Mouse (Mus musculus) heart, embryonic 12.5 days (tissue): ENCODE results near the gene Neurl1b. TPM values are rescaled to one million over a fixed set of nuclear protein-coding genes. Genes with fewer than 3 reads are reported as not detected.
A peak's percentile ranks its signal among the peaks of the same experiment; 100 is the strongest.

Experiments
- ATAC-seq: fragments of 200-750 bp; cut with Nextera tagmentation; 2 replicates; pipeline ENCODE4 v1.8.0; 2017; ENCODE audit warnings: moderate TSS enrichment, moderate library complexity; ENCODE audit not compliant: insufficient number of reproducible peaks, low FRiP score
- H3K27ac ChIP-seq: fragments of 300-500 bp; sonication (generic); 2 replicates; pipeline ENCODE4 v1.5.1; 2016; ENCODE audit warnings: mild to moderate bottlenecking, moderate library complexity; ENCODE audit not compliant: poor library complexity, severe bottlenecking
- H3K27me3 ChIP-seq: fragments of 300-500 bp; sonication (generic); replicated peaks from 2 replicates; pipeline ENCODE4 v1.6.1; 2016; ENCODE audit warnings: mild to moderate bottlenecking, moderate library complexity
- H3K36me3 ChIP-seq: fragments of 300-500 bp; sonication (generic); 2 replicates; pipeline ENCODE4 v1.6.1; 2016; ENCODE audit warnings: mild to moderate bottlenecking, moderate library complexity
- H3K4me1 ChIP-seq: fragments of 300-500 bp; sonication (generic); replicated peaks from 2 replicates; pipeline ENCODE4 v1.6.1; 2016; ENCODE audit warnings: mild to moderate bottlenecking
- H3K4me2 ChIP-seq: fragments of 300-500 bp; sonication (generic); 2 replicates; pipeline ENCODE4 v1.6.1; 2016; ENCODE audit warnings: mild to moderate bottlenecking, moderate library complexity
- H3K4me3 ChIP-seq: fragments of 300-500 bp; sonication (generic); 2 replicates; pipeline ENCODE4 v1.5.1; 2016; ENCODE audit warnings: mild to moderate bottlenecking
- H3K9ac ChIP-seq: fragments of 300-500 bp; sonication (generic); 2 replicates; pipeline ENCODE4 v1.6.1; 2016; ENCODE audit warnings: mild to moderate bottlenecking, moderate library complexity
- H3K9me3 ChIP-seq: fragments of 300-500 bp; sonication (generic); replicated peaks from 2 replicates; pipeline ENCODE4 v1.6.1; 2016; ENCODE audit warnings: mild to moderate bottlenecking, moderate library complexity
- WGBS: fragments of 180-500 bp; shearing (Covaris S2); methylation state at CpG from one replicate; pipeline ENCODE4 v1.1.7; 2016; 5-methylcytosine and 5-hydroxymethylcytosine counted together
- polyA plus RNA-seq: library from polyadenylated mRNA; unstranded; fragments of >200 nt; fragmentation: Nextera tagmentation; extraction: Ambion mirVana; gene quantifications from 2 replicates; pipeline ENCODE4 v1.2.1, GENCODE M21; 2016

The Neurl1b gene
- polyA plus RNA-seq, 1 experiment from 2014 or later: 2.4 TPM

GRCm38 (mm10) chr17:26397339-26397738 lies 17.3 kb upstream of the Neurl1b start:
- Histone ChIP-seq H3K4me3 (no peak overlapping the region), H3K36me3 (no peaks in the 10 kb centered on the region), H3K9me3 (peaks cover 12% of the 10 kb centered on the region), H3K27me3 (no peaks in the 10 kb centered on the region), H3K4me1 (0 out of 2 replicates have a peak, but pooled peaks cover 2% of the 10 kb centered on the region), H3K27ac (no peak overlapping the region), H3K4me2 (no peak overlapping the region), H3K9ac (no peak overlapping the region)
- WGBS: 43% methylated on average over 6 of the region's 6 CpGs
- no peak for ATAC-seq

GRCm38 (mm10) chr17:26405340-26406100 lies 9.1 kb upstream of the Neurl1b start:
- peaks cover 8% of the 10 kb centered on the region; the same call in 1 of the 2 replicates for H3K27me3 ChIP-seq
- H3K9ac ChIP-seq: no peak overlapping the region
- H3K27ac ChIP-seq: no peak overlapping the region
- no peaks in the 10 kb centered on the region for H3K9me3 ChIP-seq
- H3K4me1 ChIP-seq: peaks cover 4% of the 10 kb centered on the region; the same call in 1 of the 2 replicates
- no peak for ATAC-seq
- no peak overlapping the region for H3K4me2 ChIP-seq
- no peak overlapping the region for H3K4me3 ChIP-seq
- no peaks in the 10 kb centered on the region for H3K36me3 ChIP-seq
- WGBS: 72% methylated on average over 10 of the region's 10 CpGs

- Histone ChIP-seq H3K9me3 (no peaks in the 10 kb centered on the region), H3K36me3 (no peaks in the 10 kb centered on the region), H3K27me3 (peaks cover 48% of the 10 kb centered on the region), H3K27ac (peak overlapping the region; percentile 55), H3K4me2 (peak overlapping the region; percentile 83), H3K9ac (peak overlapping the region; percentile 82; the same call in 1 of the 2 replicates), H3K4me1 (peaks cover 43% of the 10 kb centered on the region), H3K4me3 (no peak overlapping the region)
- ATAC-seq: no peak
- WGBS: 44% methylated on average over 5 of the region's 5 CpGs
Measured at GRCm38 (mm10) chr17:26412967-26413366, 1.7 kb upstream of the Neurl1b start.

GRCm38 (mm10) chr17:26414184-26414522 lies 476 bp upstream of the Neurl1b start:
- Histone ChIP-seq H3K27me3 (peaks cover 45% of the 10 kb centered on the region), H3K4me1 (peaks cover 43% of the 10 kb centered on the region), H3K9me3 (no peaks in the 10 kb centered on the region), H3K4me3 (peak overlapping the region; percentile 73), H3K36me3 (no peaks in the 10 kb centered on the region), H3K9ac (peak overlapping the region; percentile 82), H3K4me2 (peak overlapping the region; percentile 83), H3K27ac (peak overlapping the region; percentile 19; the same call in 1 of the 2 replicates)
- 7% methylated on average over 5 of the region's 5 CpGs for WGBS
- no peak; the same call in 1 of the 2 replicates for ATAC-seq

DNA sequence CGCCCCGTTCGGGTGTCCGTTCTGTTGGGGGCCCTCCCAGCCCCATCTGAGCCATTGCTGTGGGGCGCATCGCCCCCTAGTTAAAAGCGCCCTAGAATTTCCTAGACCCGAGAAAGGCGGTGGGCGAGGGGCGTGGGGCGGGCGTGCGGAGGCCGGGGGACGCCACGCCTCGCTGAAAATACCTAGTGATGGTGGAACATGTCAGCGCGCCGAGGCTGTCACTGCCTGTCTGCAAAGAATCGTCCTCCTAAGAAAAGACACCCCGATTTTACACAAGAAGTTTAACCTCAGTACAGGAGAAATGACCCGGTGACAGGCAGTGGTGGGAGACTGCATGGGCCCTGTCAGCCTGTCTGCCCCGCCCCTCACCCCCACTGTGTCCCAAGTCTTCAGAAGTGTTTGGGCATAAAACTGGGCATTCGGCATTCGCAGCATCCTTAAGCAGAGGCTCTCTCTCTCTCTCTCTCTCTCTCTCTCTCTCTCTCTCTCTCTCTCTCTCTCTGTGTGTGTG lies 781 bp downstream of the Neurl1b start:
- Histone ChIP-seq H3K9me3 (no peaks in the 10 kb centered on the region), H3K36me3 (no peaks in the 10 kb centered on the region), H3K4me2 (peak overlapping the region; percentile 83), H3K27me3 (peaks cover 50% of the 10 kb centered on the region), H3K27ac (peak overlapping the region; percentile 25), H3K4me1 (peaks cover 39% of the 10 kb centered on the region), H3K9ac (peak overlapping the region; percentile 82), H3K4me3 (peak overlapping the region; percentile 73)
- ATAC-seq: no peak
- 2% methylated on average over 27 of the region's 27 CpGs for WGBS

DNA sequence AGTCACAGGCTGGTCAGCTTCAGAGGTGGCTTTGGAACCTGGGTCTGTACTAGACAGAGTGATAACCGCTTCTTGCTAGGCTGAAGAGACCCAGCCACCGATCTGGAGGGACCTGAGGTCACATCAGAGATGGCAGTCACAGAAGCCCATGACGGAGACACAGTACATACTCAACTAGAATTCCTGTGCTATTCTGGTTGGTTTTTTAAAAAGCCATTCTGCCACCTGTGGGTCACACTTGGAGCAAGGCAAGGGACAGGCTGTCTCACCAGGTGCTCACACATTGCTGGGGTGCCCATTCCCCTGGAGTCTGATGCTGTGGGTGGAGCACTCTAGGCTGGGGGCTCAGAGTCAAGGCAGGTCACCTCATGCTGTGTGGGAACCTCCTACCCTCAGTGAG lies 1.5 kb downstream of the Neurl1b start:
- Histone ChIP-seq H3K4me3 (peak overlapping the region; percentile 73), H3K36me3 (no peaks in the 10 kb centered on the region), H3K9me3 (no peaks in the 10 kb centered on the region), H3K9ac (peak overlapping the region; percentile 82), H3K4me2 (peak overlapping the region; percentile 83), H3K4me1 (peaks cover 45% of the 10 kb centered on the region), H3K27ac (no peak overlapping the region), H3K27me3 (peaks cover 45% of the 10 kb centered on the region)
- no peak for ATAC-seq
- WGBS: 52% methylated on average over 3 of the region's 3 CpGs

DNA sequence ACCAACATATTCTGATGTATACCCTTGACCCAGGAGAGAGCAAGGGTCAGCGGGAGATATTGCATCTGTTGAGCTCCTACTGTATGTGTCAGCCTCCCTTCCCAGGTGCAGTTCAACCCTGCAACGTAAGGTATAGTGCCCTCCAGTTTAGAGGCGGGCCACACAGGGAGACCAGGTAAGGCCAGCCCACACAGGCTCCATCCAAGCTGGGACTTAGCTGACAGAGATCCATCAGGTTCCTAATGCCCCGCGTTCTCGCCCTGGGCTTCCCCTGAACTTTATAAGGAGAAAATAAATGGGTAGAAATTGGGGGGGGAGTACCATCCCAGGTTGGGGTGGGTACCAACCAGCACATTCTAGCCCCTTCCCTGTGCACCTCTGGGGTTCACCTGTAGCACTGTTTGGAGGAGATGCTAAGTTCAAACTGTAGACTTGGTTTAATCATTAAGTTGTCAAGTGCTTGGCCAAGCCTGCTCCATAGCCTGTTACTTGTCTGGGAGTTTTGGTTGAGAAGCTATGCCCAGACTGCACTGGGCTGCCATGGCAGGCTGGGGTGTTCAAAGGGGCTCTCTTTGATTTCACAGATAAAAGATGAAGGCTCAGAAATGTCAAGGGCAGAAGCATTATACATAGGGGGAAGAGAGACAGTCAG lies 3.3 kb downstream of the Neurl1b start:
- no peak overlapping the region for H3K4me2 ChIP-seq
- H3K9me3 ChIP-seq: no peaks in the 10 kb centered on the region
- no peak for ATAC-seq
- WGBS: 85% methylated on average over 6 of the region's 6 CpGs
- peaks cover 43% of the 10 kb centered on the region for H3K4me1 ChIP-seq
- H3K27ac ChIP-seq: no peak overlapping the region
- H3K4me3 ChIP-seq: no peak overlapping the region
- H3K27me3 ChIP-seq: peaks cover 28% of the 10 kb centered on the region
- no peaks in the 10 kb centered on the region for H3K36me3 ChIP-seq
- no peak overlapping the region for H3K9ac ChIP-seq

DNA sequence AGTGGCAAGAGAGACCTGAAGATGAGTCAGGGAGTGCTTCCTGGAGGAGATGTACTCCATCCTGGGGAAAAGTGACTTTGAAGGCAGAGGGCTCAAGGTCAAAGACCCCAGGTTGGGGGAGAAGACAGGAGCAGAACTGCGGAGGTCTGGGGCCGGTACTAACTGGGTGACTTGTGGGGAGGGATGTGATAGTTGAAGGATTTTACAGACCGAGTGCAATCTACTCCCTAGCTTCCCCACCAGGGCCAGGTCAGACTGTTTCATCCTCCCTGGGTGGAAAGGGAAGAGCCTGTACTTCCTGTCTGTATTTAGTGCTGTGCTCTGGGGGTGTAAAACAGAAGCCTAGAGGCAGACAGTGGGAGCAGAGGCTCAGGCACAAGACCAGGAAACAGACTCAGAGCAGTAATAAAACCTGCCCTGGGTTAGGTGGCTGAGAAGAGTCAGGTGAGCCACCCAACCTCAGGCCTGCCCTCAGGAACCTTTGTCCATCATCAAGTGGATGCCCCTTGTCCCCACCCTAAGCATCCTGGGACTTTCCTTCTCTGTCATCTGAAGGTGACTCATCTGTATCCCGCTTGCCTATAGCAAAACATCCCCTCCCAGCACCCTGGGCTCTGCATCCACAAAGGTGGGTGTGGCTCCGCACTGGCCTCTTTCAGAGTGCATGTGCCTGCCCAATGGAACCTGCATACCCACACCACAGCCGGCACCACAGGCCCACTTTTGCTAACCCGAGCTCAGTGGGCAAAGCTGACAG lies 6.0 kb downstream of the Neurl1b start:
- no peaks in the 10 kb centered on the region for H3K36me3 ChIP-seq
- no peak overlapping the region for H3K4me2 ChIP-seq
- H3K4me3 ChIP-seq: no peak overlapping the region
- peaks cover 23% of the 10 kb centered on the region for H3K27me3 ChIP-seq
- WGBS: 70% methylated on average over 7 of the region's 7 CpGs
- no peak for ATAC-seq
- H3K27ac ChIP-seq: no peak overlapping the region
- peaks cover 50% of the 10 kb centered on the region for H3K4me1 ChIP-seq
- H3K9me3 ChIP-seq: no peaks in the 10 kb centered on the region
- H3K9ac ChIP-seq: no peak overlapping the region

DNA sequence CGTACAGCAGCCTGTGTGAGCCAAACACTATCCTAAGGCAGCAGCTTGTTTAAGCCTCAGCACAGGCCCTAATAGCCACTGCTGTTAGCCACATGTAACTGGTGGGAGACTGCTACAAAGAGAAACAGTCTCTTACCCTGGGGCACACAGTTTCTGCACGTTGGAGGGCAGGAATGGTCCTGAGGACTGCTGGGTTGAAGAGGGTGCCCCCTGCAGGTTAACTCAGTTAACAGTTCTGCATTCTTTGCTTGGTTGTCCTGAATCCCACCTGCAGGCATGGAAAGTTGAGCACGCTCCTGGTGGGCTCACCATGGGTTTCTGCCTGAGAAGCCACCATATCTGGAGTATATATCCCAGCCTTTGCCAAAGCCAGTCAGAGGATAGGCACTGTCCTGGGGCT lies 6.9 kb downstream of the Neurl1b start:
- ATAC-seq: no peak
- Histone ChIP-seq H3K4me2 (no peak overlapping the region), H3K27ac (no peak overlapping the region), H3K27me3 (peaks cover 15% of the 10 kb centered on the region; the same call in 1 of the 2 replicates), H3K36me3 (no peaks in the 10 kb centered on the region), H3K4me1 (peaks cover 49% of the 10 kb centered on the region), H3K9ac (no peak overlapping the region), H3K4me3 (no peak overlapping the region), H3K9me3 (no peaks in the 10 kb centered on the region)
- WGBS: 62% methylated on average over 3 of the region's 3 CpGs

DNA sequence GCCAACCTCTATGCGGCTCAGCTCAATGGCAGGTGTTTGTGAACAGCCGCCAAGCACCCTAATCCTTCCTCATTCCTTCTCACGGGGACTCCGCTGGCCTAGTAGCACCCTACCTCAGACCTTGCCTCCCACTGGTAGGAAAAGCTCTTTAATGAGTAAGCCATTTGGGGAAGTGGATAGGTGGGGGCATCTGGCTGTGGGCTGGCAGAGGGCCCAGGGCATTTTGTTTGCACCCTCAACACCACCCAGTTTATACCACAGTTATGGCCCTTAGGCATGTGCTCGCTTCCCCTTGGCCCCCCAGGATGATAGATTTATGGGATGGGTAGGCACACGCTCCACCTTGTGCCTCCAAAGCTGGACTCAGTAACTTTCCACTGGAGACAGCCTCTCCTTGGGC lies 7.8 kb downstream of the Neurl1b start:
- Histone ChIP-seq H3K9me3 (no peaks in the 10 kb centered on the region), H3K27me3 (0 out of 2 replicates have a peak, but pooled peaks cover 10% of the 10 kb centered on the region), H3K27ac (no peak overlapping the region), H3K4me3 (no peak overlapping the region), H3K4me2 (no peak overlapping the region), H3K36me3 (no peaks in the 10 kb centered on the region), H3K4me1 (peaks cover 45% of the 10 kb centered on the region), H3K9ac (no peak overlapping the region)
- no peak for ATAC-seq
- WGBS: 81% methylated on average over 6 of the region's 6 CpGs
